Mouse (Mus musculus) embryonic facial prominence, embryonic 13.5 days (tissue): ENCODE measurements around the gene Zfp638. TPM values are rescaled to one million over a fixed set of nuclear protein-coding genes. Genes with fewer than 3 reads are reported as not detected.

Source experiments
- ATAC-seq: fragments of 200-750 bp; cut with Nextera tagmentation; 2 replicates; pipeline ENCODE4 v1.8.0; 2017; ENCODE audit warnings: low read depth; ENCODE audit not compliant: insufficient number of reproducible peaks, insufficient read depth, low FRiP score, low TSS enrichment
- H3K27ac ChIP-seq: fragments of 300-500 bp; sonication (generic); 2 replicates; pipeline ENCODE4 v1.5.1; 2015; ENCODE audit warnings: moderate library complexity, mild to moderate bottlenecking, inconsistent platforms
- H3K27me3 ChIP-seq: fragments of 300-500 bp; sonication (generic); 2 replicates; pipeline ENCODE4 v1.6.1; 2015; ENCODE audit warnings: mild to moderate bottlenecking, inconsistent platforms
- H3K36me3 ChIP-seq: fragments of 300-500 bp; sonication (generic); 2 replicates; pipeline ENCODE4 v1.6.1; 2015; ENCODE audit warnings: mild to moderate bottlenecking, inconsistent platforms
- H3K4me1 ChIP-seq: fragments of 300-500 bp; sonication (generic); 2 replicates; pipeline ENCODE4 v1.6.1; 2015; ENCODE audit warnings: inconsistent platforms
- H3K4me2 ChIP-seq: fragments of 300-500 bp; sonication (generic); 2 replicates; pipeline ENCODE4 v1.6.1; 2015; ENCODE audit warnings: moderate library complexity, mild to moderate bottlenecking, inconsistent platforms
- H3K4me3 ChIP-seq: fragments of 300-500 bp; sonication (generic); 2 replicates; pipeline ENCODE4 v1.5.1; 2015; ENCODE audit warnings: mild to moderate bottlenecking, inconsistent platforms
- H3K9ac ChIP-seq: fragments of 300-500 bp; sonication (generic); 2 replicates; pipeline ENCODE4 v1.6.1; 2015; ENCODE audit warnings: mild to moderate bottlenecking, inconsistent platforms
- H3K9me3 ChIP-seq: fragments of 300-500 bp; sonication (generic); 2 replicates; pipeline ENCODE4 v1.6.1; 2016; ENCODE audit warnings: inconsistent platforms
- WGBS: fragments of 180-500 bp; shearing (Covaris S2); methylation state at CpG from one replicate; pipeline ENCODE4 v1.1.7; 2015; ENCODE audit warnings: mixed read lengths; 5-methylcytosine and 5-hydroxymethylcytosine counted together
- polyA plus RNA-seq: library from polyadenylated mRNA; unstranded; fragments of >200 nt; fragmentation: Nextera tagmentation; extraction: Ambion mirVana; gene quantifications from 2 replicates; pipeline ENCODE4 v1.2.1, GENCODE M21; 2015

The Zfp638 gene
- polyA plus RNA-seq, 1 experiment from 2014 or later: 77.5 TPM

GRCm38 (mm10) chr6:83846141-83846540 is 20.8 kb upstream of the Zfp638 start:
- Histone ChIP-seq H3K4me2 (no peak overlapping the region), H3K36me3 (no peaks in the 10 kb centered on the region), H3K4me3 (no peak overlapping the region), H3K27me3 (no peaks in the 10 kb centered on the region), H3K9ac (no peak overlapping the region), H3K27ac (no peak overlapping the region), H3K9me3 (no peaks in the 10 kb centered on the region), H3K4me1 (no peaks in the 10 kb centered on the region)
- 86% methylated on average over 2 of the region's 2 CpGs for WGBS
- no peak for ATAC-seq

GRCm38 (mm10) chr6:83849446-83849845 is 17.5 kb upstream of the Zfp638 start:
- no peaks in the 10 kb centered on the region for H3K27me3 ChIP-seq
- H3K9ac ChIP-seq: no peak overlapping the region
- no peaks in the 10 kb centered on the region for H3K9me3 ChIP-seq
- H3K4me2 ChIP-seq: no peak overlapping the region
- no peak for ATAC-seq
- no peak overlapping the region for H3K4me3 ChIP-seq
- 84% methylated on average over 2 of the region's 2 CpGs for WGBS
- no peaks in the 10 kb centered on the region for H3K4me1 ChIP-seq
- no peaks in the 10 kb centered on the region for H3K36me3 ChIP-seq
- H3K27ac ChIP-seq: no peak overlapping the region

GRCm38 (mm10) chr6:83857476-83857875 is 9.4 kb upstream of the Zfp638 start:
- WGBS: 36% methylated on average over 5 of the region's 5 CpGs
- no peak for ATAC-seq

GRCm38 (mm10) chr6:83860033-83860432 is 6.9 kb upstream of the Zfp638 start:
- H3K27ac ChIP-seq: no peak overlapping the region
- H3K9me3 ChIP-seq: no peaks in the 10 kb centered on the region
- H3K9ac ChIP-seq: no peak overlapping the region
- 84% methylated on average over 9 of the region's 9 CpGs for WGBS
- H3K4me1 ChIP-seq: no peaks in the 10 kb centered on the region
- no peak for ATAC-seq
- H3K27me3 ChIP-seq: no peaks in the 10 kb centered on the region
- no peak overlapping the region for H3K4me3 ChIP-seq
- no peak overlapping the region for H3K4me2 ChIP-seq
- no peaks in the 10 kb centered on the region for H3K36me3 ChIP-seq

More at GRCm38 (mm10) chr6:83857476-83857875, 9.4 kb upstream of the Zfp638 start:
- no peak overlapping the region for H3K27ac ChIP-seq
- no peaks in the 10 kb centered on the region for H3K36me3 ChIP-seq
- no peak overlapping the region for H3K4me3 ChIP-seq
- H3K9me3 ChIP-seq: no peaks in the 10 kb centered on the region
- no peak overlapping the region for H3K9ac ChIP-seq
- H3K27me3 ChIP-seq: no peaks in the 10 kb centered on the region
- H3K4me2 ChIP-seq: no peak overlapping the region
- H3K4me1 ChIP-seq: no peaks in the 10 kb centered on the region

- 70% methylated on average over 4 of the region's 4 CpGs for WGBS
- no peak overlapping the region for H3K27ac ChIP-seq
- H3K4me3 ChIP-seq: no peak overlapping the region
- no peaks in the 10 kb centered on the region for H3K9me3 ChIP-seq
- no peak overlapping the region for H3K4me2 ChIP-seq
- no peak for ATAC-seq
- H3K36me3 ChIP-seq: no peaks in the 10 kb centered on the region
- no peaks in the 10 kb centered on the region for H3K27me3 ChIP-seq
- no peak overlapping the region for H3K9ac ChIP-seq
- H3K4me1 ChIP-seq: peaks cover 13% of the 10 kb centered on the region
Observed at GRCm38 (mm10) chr6:83863538-83863937, 3.4 kb upstream of the Zfp638 start.

- Histone ChIP-seq H3K4me3 (peak overlapping the region; percentile 60), H3K27ac (no peak overlapping the region), H3K27me3 (no peaks in the 10 kb centered on the region), H3K9me3 (no peaks in the 10 kb centered on the region), H3K36me3 (no peaks in the 10 kb centered on the region), H3K9ac (no peak overlapping the region), H3K4me2 (peak overlapping the region; percentile 100), H3K4me1 (peaks cover 13% of the 10 kb centered on the region)
- no peak for ATAC-seq
- 34% methylated on average over 4 of the region's 4 CpGs for whole genome bisulfite sequencing
Observed at GRCm38 (mm10) chr6:83866423-83866822, 486 bp upstream of the Zfp638 start.

GRCm38 (mm10) chr6:83867598-83868585 is 983 bp downstream of the Zfp638 start:
- Histone ChIP-seq H3K9ac (peak overlapping the region; percentile 67), H3K36me3 (no peaks in the 10 kb centered on the region), H3K4me1 (peaks cover 13% of the 10 kb centered on the region), H3K27me3 (no peaks in the 10 kb centered on the region), H3K27ac (no peak overlapping the region), H3K4me2 (peak overlapping the region; percentile 100), H3K9me3 (no peaks in the 10 kb centered on the region), H3K4me3 (peak overlapping the region; percentile 60)
- WGBS: 4% methylated on average over 19 of the region's 19 CpGs
- ATAC-seq: no peak

- ATAC-seq: no peak
- no peaks in the 10 kb centered on the region for H3K27me3 ChIP-seq
- H3K4me3 ChIP-seq: 0 out of 2 replicates have a peak overlapping the region, but pooled peaks have one; percentile 9
- H3K27ac ChIP-seq: no peak overlapping the region
- peak overlapping the region; percentile 37 for H3K4me2 ChIP-seq
- 0 out of 2 replicates have a peak overlapping the region, but pooled peaks have one; percentile 27 for H3K9ac ChIP-seq
- H3K9me3 ChIP-seq: no peaks in the 10 kb centered on the region
- H3K4me1 ChIP-seq: no peaks in the 10 kb centered on the region
- 2% methylated on average over 4 of the region's 4 CpGs for whole genome bisulfite sequencing
- H3K36me3 ChIP-seq: no peaks in the 10 kb centered on the region
Observed at GRCm38 (mm10) chr6:83879815-83880214, 12.9 kb downstream of the Zfp638 start.

- ATAC-seq: no peak
- H3K36me3 ChIP-seq: no peaks in the 10 kb centered on the region
- H3K4me3 ChIP-seq: no peak overlapping the region
- no peak overlapping the region for H3K4me2 ChIP-seq
- WGBS: 78% methylated on average over 3 of the region's 3 CpGs
- no peaks in the 10 kb centered on the region for H3K9me3 ChIP-seq
- H3K27me3 ChIP-seq: no peaks in the 10 kb centered on the region
- H3K27ac ChIP-seq: no peak overlapping the region
- no peak overlapping the region for H3K9ac ChIP-seq
- H3K4me1 ChIP-seq: no peaks in the 10 kb centered on the region
Observed at GRCm38 (mm10) chr6:83886789-83887188, 19.9 kb downstream of the Zfp638 start.

- Histone ChIP-seq H3K36me3 (no peaks in the 10 kb centered on the region), H3K9ac (no peak overlapping the region), H3K27me3 (no peaks in the 10 kb centered on the region), H3K27ac (no peak overlapping the region), H3K4me1 (no peaks in the 10 kb centered on the region), H3K4me3 (no peak overlapping the region), H3K4me2 (no peak overlapping the region), H3K9me3 (no peaks in the 10 kb centered on the region)
- ATAC-seq: no peak
- WGBS: 54% methylated on average over 1 of the region's 1 CpGs
Observed at GRCm38 (mm10) chr6:83888802-83889201, 21.9 kb downstream of the Zfp638 start.

- Histone ChIP-seq H3K27me3 (no peaks in the 10 kb centered on the region), H3K4me3 (no peak overlapping the region), H3K4me2 (no peak overlapping the region), H3K9ac (no peak overlapping the region), H3K9me3 (no peaks in the 10 kb centered on the region), H3K36me3 (no peaks in the 10 kb centered on the region), H3K4me1 (no peaks in the 10 kb centered on the region), H3K27ac (no peak overlapping the region)
- no peak for ATAC-seq
- WGBS: 22% methylated on average over 2 of the region's 2 CpGs
Observed at GRCm38 (mm10) chr6:83890281-83891015, 23.5 kb downstream of the Zfp638 start.
